Mouse (Mus musculus) cerebellum, adult 2 months (tissue): ENCODE measurements around the gene 1810009A15Rik. TPM values are rescaled to one million over a fixed set of nuclear protein-coding genes. Genes with fewer than 3 reads are reported as not detected.

Experiments
- DNase-seq, 2 experiments: peaks; one replicate each; pipeline ENCODE4 v3.0.0; 2021
- H3K27ac ChIP-seq: fragments of 200-500 bp; 2 replicates; pipeline ENCODE4 v1.5.1; 2012; ENCODE audit warnings: low read length, control low read depth, inconsistent platforms; ENCODE audit not compliant: insufficient read depth
- H3K27me3 ChIP-seq: fragments of 200-500 bp; 2 replicates; pipeline ENCODE4 v1.6.1; 2012; ENCODE audit warnings: inconsistent platforms, mild to moderate bottlenecking, low read length, moderate library complexity; ENCODE audit not compliant: control insufficient read depth, insufficient read depth
- H3K4me1 ChIP-seq: fragments of 200-500 bp; 2 replicates; pipeline ENCODE4 v1.6.1; 2011; ENCODE audit warnings: low read length; ENCODE audit not compliant: control insufficient read depth, insufficient read depth
- H3K4me3 ChIP-seq: fragments of 200-500 bp; replicated peaks from 2 replicates; pipeline ENCODE3; 2011; ENCODE audit warnings: mild to moderate bottlenecking, low read depth, low read length, control low read depth; ENCODE audit not compliant: insufficient read depth
- CTCF ChIP-seq: fragments of 200-500 bp; IDR thresholded peaks from 2 replicates; pipeline ENCODE4 v1.5.1; 2011; ENCODE audit warnings: low read depth, mild to moderate bottlenecking, control low read depth, low read length, moderate library complexity, borderline replicate concordance; ENCODE audit not compliant: insufficient read depth
- POLR2A ChIP-seq: fragments of 200-500 bp; IDR thresholded peaks from 2 replicates; pipeline ENCODE4 v1.6.1; 2011; ENCODE audit warnings: low read length, control low read depth, borderline replicate concordance; ENCODE audit not compliant: insufficient read depth
- WGBS: fragments of 180-500 bp; shearing (Covaris S2); methylation state at CpG from one replicate; pipeline ENCODE4 v1.1.7; 2018; 5-methylcytosine and 5-hydroxymethylcytosine counted together
- polyA plus RNA-seq: library from polyadenylated mRNA; depleted of rRNA; stranded (reverse); fragments of >200 nt; gene quantifications from 2 replicates; pipeline ENCODE4 v1.2.3, GENCODE M21; 2012

1810009A15Rik gene
- polyA plus RNA-seq, 1 experiment, result 43.7 TPM

DNA sequence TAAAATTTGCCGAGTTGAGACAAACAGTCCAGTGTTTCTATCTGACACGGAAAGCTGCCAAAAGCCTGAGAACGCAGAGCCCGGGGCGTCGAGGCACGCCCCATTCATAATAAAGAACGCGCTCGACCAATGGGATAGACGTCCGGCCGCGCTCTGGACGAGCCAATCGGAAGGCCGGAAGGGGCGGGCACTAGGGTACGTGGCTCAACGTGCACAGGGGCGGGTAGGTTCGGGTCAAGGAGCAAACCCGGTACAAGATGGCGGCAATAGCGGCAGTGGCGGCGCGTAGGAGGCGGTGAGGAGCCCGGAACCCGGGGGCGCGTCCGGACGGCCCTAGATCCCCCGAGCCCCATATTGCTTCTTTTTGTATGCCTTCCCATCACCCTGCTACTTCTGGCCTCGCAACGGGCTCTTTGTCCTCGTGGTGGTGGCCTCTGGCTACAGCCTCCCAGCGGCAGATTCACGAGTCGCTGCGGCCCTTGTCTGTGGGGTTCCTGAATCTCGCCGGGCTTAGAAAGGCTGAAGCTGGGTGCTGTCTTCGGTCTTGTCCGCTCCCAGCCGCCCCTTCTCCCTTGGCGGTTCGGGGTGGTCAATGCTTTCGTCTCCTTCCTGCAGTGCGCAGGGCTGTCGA is 9.3 kb downstream of the 1810009A15Rik start, which contains the start of gene Ganab:
TSS of gene Ganab (plus strand) at position 207 of the 631 bp plus-strand sequence.
- peak within 1 kb of the TSS; percentile 97 for H3K4me3 ChIP-seq
- WGBS, result under 1% methylated on average over 53 of the region's 53 CpGs
- no peaks in the 10 kb centered on the region for H3K27me3 ChIP-seq
- H3K4me1 ChIP-seq, result peaks cover 4% of the 10 kb centered on the region; the same call in 1 of the 2 replicates
- peak; percentile 94 to 97 for DNase-seq
- H3K27ac ChIP-seq, result peak within 1 kb of the TSS; percentile 93
- peak; percentile 13; the same call in 1 of the 2 replicates for TF ChIP-seq CTCF
- peak; percentile 79 for TF ChIP-seq POLR2A

DNA sequence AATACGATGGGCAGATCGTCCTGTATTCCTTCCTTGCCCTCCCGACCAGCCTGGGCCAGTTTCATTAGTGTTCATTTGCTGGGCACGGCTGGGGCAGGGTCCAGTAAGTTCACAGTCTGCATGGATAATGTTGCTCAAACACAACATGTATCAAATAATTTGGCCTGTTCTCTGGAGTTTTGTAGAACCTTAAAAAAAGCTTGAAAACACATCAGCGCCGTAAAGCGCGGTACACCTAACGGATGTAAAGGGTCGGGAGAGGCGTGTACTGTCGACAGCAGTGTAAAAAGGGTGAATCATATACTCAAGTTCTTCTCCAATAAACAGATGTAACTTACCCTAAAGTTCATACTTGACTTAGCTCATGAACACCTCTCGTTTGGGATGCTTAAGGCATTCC is 9.9 kb downstream of the 1810009A15Rik start:
- TF ChIP-seq POLR2A (no peak), CTCF (no peak)
- DNase-seq, result no peak

DNA sequence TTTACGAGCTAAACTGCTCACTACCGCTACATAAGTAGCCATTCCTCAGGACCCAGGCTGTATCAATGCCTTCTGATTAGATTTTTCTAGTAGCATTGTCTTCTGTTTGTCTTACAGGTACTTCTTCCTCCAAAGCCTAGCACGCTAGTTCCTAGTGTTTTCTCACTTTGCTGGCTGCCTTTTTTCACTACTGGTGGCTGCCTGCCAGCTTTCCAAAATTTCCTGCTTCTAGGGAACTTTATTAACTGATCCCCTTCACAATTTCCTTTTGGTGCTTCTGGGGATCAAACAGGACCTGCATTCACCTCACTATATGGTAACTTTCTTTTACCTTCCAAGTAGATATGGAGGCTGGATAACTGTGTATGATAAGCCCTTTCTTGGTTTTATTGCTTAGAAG is 10.4 kb downstream of the 1810009A15Rik start:
- WGBS, result 41% methylated on average over 3 of the region's 3 CpGs

More for the DNA sequence above, 9.9 kb downstream of the 1810009A15Rik start:
- Histone ChIP-seq H3K4me3 (peak overlapping the region; percentile 97), H3K4me1 (peaks cover 4% of the 10 kb centered on the region; the same call in 1 of the 2 replicates), H3K27ac (peak overlapping the region; percentile 93), H3K27me3 (no peaks in the 10 kb centered on the region)
- 7% methylated on average over 13 of the region's 13 CpGs for WGBS

GRCm38 (mm10) chr19:8903412-8903811 is 14.8 kb downstream of the 1810009A15Rik start:
- 95% methylated on average over 5 of the region's 5 CpGs for WGBS
- H3K4me1 ChIP-seq, result no peaks in the 10 kb centered on the region
- H3K27me3 ChIP-seq, result no peaks in the 10 kb centered on the region
- no peak overlapping the region for H3K27ac ChIP-seq
- H3K4me3 ChIP-seq, result no peak overlapping the region
- DNase-seq, result no peak
- TF ChIP-seq POLR2A (no peak), CTCF (no peak)

More for the DNA sequence above, 10.4 kb downstream of the 1810009A15Rik start:
- no peak overlapping the region for H3K27ac ChIP-seq
- no peak for DNase-seq
- no peaks in the 10 kb centered on the region for H3K27me3 ChIP-seq
- peaks cover 4% of the 10 kb centered on the region; the same call in 1 of the 2 replicates for H3K4me1 ChIP-seq
- TF ChIP-seq POLR2A, result no peak
- no peak for TF ChIP-seq CTCF
- H3K4me3 ChIP-seq, result no peak overlapping the region

DNA sequence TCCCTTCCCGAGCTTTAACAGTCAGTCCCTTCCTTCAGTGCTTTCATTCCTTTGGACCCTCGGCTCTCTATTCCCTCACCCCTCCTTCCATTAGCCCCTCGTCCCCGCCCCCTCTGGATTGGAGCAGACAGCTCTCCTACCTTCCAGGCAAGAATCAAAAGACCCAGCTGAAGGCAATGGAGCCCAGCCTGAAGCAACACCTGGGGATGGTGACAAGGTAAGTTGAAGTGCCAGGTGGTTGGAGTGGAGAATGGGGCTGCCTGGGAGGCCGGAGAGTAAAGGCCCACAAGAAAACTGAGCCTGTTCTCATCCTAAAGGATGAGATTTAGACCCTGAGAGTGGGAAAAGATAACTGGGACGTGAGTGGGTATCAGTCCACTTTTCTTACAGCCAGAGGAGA is 19.9 kb downstream of the 1810009A15Rik start:
- H3K27me3 ChIP-seq, result no peaks in the 10 kb centered on the region
- DNase-seq, result no peak
- H3K4me3 ChIP-seq, result no peak overlapping the region
- 92% methylated on average over 6 of the region's 6 CpGs for WGBS
- no peak overlapping the region for H3K27ac ChIP-seq
- no peak for TF ChIP-seq POLR2A
- no peak for TF ChIP-seq CTCF
- no peaks in the 10 kb centered on the region for H3K4me1 ChIP-seq

DNA sequence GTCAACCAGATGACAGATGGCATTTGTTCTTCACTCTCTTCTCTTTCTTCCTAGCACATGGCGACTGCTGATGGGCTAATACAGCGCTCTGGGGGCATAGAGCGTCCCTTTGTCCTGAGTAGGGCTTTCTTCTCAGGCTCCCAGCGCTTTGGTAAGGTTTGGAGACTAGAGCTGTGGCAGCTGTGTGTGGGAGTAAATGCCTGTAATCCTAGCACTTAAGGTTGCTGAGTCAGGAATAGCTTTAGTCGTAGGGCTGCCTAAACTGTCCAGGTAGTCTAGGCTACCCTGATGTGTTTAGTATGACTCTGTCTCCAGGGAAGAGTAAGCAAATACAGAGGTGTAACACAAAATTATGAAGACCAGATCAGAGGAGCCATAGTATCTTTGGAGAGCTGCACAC is 23.2 kb downstream of the 1810009A15Rik start:
- H3K27ac ChIP-seq, result no peak overlapping the region
- no peak for TF ChIP-seq POLR2A
- no peak for TF ChIP-seq CTCF
- H3K4me1 ChIP-seq, result no peaks in the 10 kb centered on the region
- WGBS, result 85% methylated on average over 5 of the region's 5 CpGs
- no peak overlapping the region for H3K4me3 ChIP-seq
- no peaks in the 10 kb centered on the region for H3K27me3 ChIP-seq
- DNase-seq, result no peak

GRCm38 (mm10) chr19:8914212-8914611 is 25.6 kb downstream of the 1810009A15Rik start:
- Histone ChIP-seq H3K27me3 (no peaks in the 10 kb centered on the region), H3K4me3 (no peak overlapping the region), H3K27ac (no peak overlapping the region), H3K4me1 (no peaks in the 10 kb centered on the region)
- no peak for TF ChIP-seq CTCF
- TF ChIP-seq POLR2A, result no peak
- DNase-seq, result no peak
- 93% methylated on average over 3 of the region's 3 CpGs for WGBS

GRCm38 (mm10) chr19:8919000-8919399 is 30.3 kb downstream of the 1810009A15Rik start:
- no peak overlapping the region for H3K4me3 ChIP-seq
- H3K27me3 ChIP-seq, result no peaks in the 10 kb centered on the region
- H3K27ac ChIP-seq, result no peak overlapping the region
- no peak for TF ChIP-seq CTCF
- TF ChIP-seq POLR2A, result no peak
- DNase-seq, result no peak
- 0 out of 2 replicates have a peak, but pooled peaks cover 3% of the 10 kb centered on the region for H3K4me1 ChIP-seq
- 90% methylated on average over 3 of the region's 3 CpGs for WGBS
